Mouse (Mus musculus) cerebellum, adult 2 months (tissue): ENCODE results near the gene Mrpl40.

Experiments used
- CTCF ChIP-seq: fragments of 200-500 bp; IDR thresholded peaks from 2 replicates; pipeline ENCODE4 v1.5.1; 2011; ENCODE audit warnings: low read depth, mild to moderate bottlenecking, control low read depth, low read length, moderate library complexity, borderline replicate concordance; ENCODE audit not compliant: insufficient read depth
- POLR2A ChIP-seq: fragments of 200-500 bp; IDR thresholded peaks from 2 replicates; pipeline ENCODE4 v1.6.1; 2011; ENCODE audit warnings: low read length, control low read depth, borderline replicate concordance; ENCODE audit not compliant: insufficient read depth

GRCm38 (mm10) chr16:18905648-18906047, 29.0 kb upstream of the Mrpl40 start:
- TF ChIP-seq CTCF (no peak), POLR2A (no peak)
